Mouse (Mus musculus): ENCODE measurements around the gene Gm45711.
A peak's percentile ranks its signal among the peaks of the same experiment; 100 is the strongest.
"Not testable (repeated sequence)": the region's sequence is repeated elsewhere in the genome, so short reads cannot be mapped to it uniquely, and the experiment has no call there.

The Gm45711 gene

GRCm38 (mm10) chr8:104309441-104310155, at the start of gene Gm45711, which contains the start of gene Cmtm1:
Gm45711 (minus strand) TSS chr8:104310081.
Cmtm1 (minus strand) TSS chr8:104310145.
- DNase-seq = not testable (repeated sequence)

GRCm38 (mm10) chr8:104358637-104359036, 48.8 kb upstream of the Gm45711 start:
- no peak for DNase-seq

- no peak for DNase-seq
Measured at GRCm38 (mm10) chr8:104354504-104354903, 44.6 kb upstream of the Gm45711 start.

GRCm38 (mm10) chr8:104353186-104353585, 43.3 kb upstream of the Gm45711 start:
- DNase-seq = no peak

- no peak for DNase-seq
Measured at GRCm38 (mm10) chr8:104350047-104350446, 40.2 kb upstream of the Gm45711 start.

- no peak for DNase-seq
Measured at GRCm38 (mm10) chr8:104348971-104349370, 39.1 kb upstream of the Gm45711 start.

GRCm38 (mm10) chr8:104346706-104347105, 36.8 kb upstream of the Gm45711 start:
- no peak for DNase-seq

GRCm38 (mm10) chr8:104344622-104345021, 34.7 kb upstream of the Gm45711 start:
- DNase-seq = no peak

- peak; percentile 93 for DNase-seq
Measured at GRCm38 (mm10) chr8:104343957-104344356, 34.1 kb upstream of the Gm45711 start.

GRCm38 (mm10) chr8:104342426-104342825, 32.5 kb upstream of the Gm45711 start:
- DNase-seq = no peak

- no peak for DNase-seq
Measured at GRCm38 (mm10) chr8:104341678-104342077, 31.8 kb upstream of the Gm45711 start.

GRCm38 (mm10) chr8:104341106-104341561, 31.3 kb upstream of the Gm45711 start:
- DNase-seq = peak; percentile 90

- DNase-seq = peak; percentile 90
Measured at GRCm38 (mm10) chr8:104340233-104341105, 30.6 kb upstream of the Gm45711 start.

- no peak for DNase-seq
Measured at GRCm38 (mm10) chr8:104339983-104340232, 30.0 kb upstream of the Gm45711 start.

GRCm38 (mm10) chr8:104339229-104339982, 29.5 kb upstream of the Gm45711 start, which contains the start of gene Cmtm3:
Cmtm3 (plus strand) TSS chr8:104339410.
- DNase-seq = peak; percentile 52

- DNase-seq = no peak
Measured at GRCm38 (mm10) chr8:104337890-104338289, 28.0 kb upstream of the Gm45711 start.

GRCm38 (mm10) chr8:104336806-104337205, 26.9 kb upstream of the Gm45711 start:
- DNase-seq = no peak

GRCm38 (mm10) chr8:104334196-104334595, 24.3 kb upstream of the Gm45711 start:
- peak; percentile 4 for DNase-seq

GRCm38 (mm10) chr8:104333786-104334185, 23.9 kb upstream of the Gm45711 start:
- no peak for DNase-seq

- DNase-seq = no peak
Measured at GRCm38 (mm10) chr8:104332665-104333631, 23.1 kb upstream of the Gm45711 start.

- DNase-seq = not testable (repeated sequence)
Measured at GRCm38 (mm10) chr8:104321930-104322329, 12.0 kb upstream of the Gm45711 start, which contains the start of gene Cmtm2b. Cmtm2b (plus strand) TSS chr8:104322230.

- not testable (repeated sequence) for DNase-seq
Measured at GRCm38 (mm10) chr8:104321267-104321666, 11.4 kb upstream of the Gm45711 start, which contains the start of gene Gm11020. Gm11020 (plus strand) TSS chr8:104321567.
